ENCODE assay signal across 1 mouse cellular context in the genomic region with DNA sequence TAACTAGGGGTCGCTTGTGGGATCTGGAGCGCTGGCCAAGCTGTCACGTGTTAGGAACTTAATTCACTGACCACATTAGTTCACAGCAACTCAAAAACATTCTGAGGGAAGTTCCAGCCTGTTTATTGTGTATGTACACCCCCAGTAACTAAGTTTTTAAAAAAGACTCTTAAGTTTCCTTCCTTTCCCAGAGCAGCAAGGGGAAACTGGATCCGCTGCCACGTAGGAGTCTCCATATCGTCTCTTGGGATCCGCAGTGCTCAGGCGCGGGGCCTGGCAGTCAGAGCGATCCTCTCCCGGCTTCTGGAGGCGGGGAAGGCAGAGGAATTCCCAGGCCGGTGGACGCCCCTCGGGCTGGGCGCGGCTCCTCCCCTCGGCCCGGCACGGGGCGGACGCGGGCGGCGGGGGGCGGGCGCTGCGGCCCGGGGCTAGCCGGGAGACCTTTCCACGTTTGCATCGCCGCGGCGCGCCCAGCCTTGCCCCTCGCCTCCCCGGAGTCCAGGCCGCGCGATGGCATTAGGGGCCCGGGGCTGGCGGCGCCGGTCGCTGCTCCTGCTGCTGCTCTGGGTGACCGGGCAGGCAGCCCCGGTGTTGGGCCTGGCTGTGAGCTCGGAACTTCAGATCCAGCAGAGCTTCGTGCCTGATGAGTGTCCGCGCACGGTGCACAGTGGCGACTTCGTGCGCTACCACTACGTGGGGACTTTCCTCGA.
TF ChIP-seq lines count a peak whose summit lies in the region.

A gene (plus strand): TSS at position 363 of the 710 bp plus-strand sequence.

TF ChIP-seq in MEL, 35 proteins besides CTCF, POLR2A, EP300 and RAD21 (continued from another document):
- no peak for TF ChIP-seq ZMIZ1 (IDR thresholded peaks at IDR 0.05; ENCODE audit: low read depth, low read length)
- no peak for TF ChIP-seq USF1 (IDR thresholded peaks at IDR 0.05; ENCODE audit: low read depth, low read length)
- TF ChIP-seq ZKSCAN1 (IDR thresholded peaks at IDR 0.05; ENCODE audit: low read depth, low read length): no peak
- TF ChIP-seq RCOR1 (IDR thresholded peaks at IDR 0.05; ENCODE audit: low read depth, low read length): no peak
- no peak for TF ChIP-seq MAFK (IDR thresholded peaks at IDR 0.05; ENCODE audit: borderline replicate concordance, low read depth, low read length)
- no peak for TF ChIP-seq TAL1 (IDR thresholded peaks at IDR 0.05; ENCODE audit: low read length)
- TF ChIP-seq ELF1 (IDR thresholded peaks at IDR 0.05; ENCODE audit: low read depth, low read length): no peak
- TF ChIP-seq MAX (IDR thresholded peaks at IDR 0.05; ENCODE audit: low read length): no peak
